Mouse (Mus musculus): ENCODE measurements at regions not wholly inside any gene's neighbourhood (a gene's known extent, or its start where the extent isn't known, plus 50 kb on each side); places are given as distances from the start of the nearest gene placed in this dataset.

DNA sequence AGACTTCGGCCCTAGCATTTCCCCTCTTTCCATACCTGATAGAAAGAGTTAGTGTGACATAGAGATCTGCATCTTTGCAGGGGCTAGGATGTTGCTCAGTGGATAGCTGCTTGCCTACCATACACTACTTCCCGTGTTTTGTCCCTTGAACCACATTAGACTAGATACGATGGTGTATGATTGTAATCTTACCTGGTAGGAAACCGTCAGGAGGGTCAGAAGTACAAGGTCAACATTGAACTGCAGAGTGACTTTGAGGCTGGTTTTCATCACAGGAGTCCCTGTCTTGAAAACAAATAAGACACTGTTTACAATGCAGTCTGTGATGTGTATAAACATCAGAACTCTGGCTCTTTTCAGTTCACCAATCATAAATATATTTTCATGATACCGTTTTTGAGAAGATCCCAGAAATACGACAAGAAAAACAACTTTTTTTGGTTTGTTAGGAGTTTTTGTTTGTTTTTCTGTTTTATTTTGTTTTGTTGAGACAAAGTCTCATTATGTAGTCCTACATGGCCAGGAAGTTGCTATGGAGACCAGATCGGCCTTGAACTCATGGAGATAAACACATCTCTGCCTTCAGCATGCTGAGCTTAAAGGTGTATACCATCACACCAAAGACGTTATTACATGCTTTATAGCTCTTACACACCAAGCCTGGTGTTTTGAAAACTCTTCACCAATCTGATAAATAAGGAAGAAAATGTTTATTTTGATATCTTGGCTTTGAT lies 81.2 kb upstream of the Dpyd start:
- Histone ChIP-seq H3K4me3 (ENCODE audit: low read depth, low read length) (no peak overlapping the region), H3K4me2 (replicated peaks; ENCODE audit: low read depth) (no peak overlapping the region), H3K27ac (replicated peaks) (no peak overlapping the region), H3K9ac (ENCODE audit: low read length) (no peak overlapping the region), H3K36me3 (ENCODE audit: control insufficient read depth, insufficient read depth, low read length) (no peaks in the 10 kb centered on the region), H3K4me1 (replicated peaks; ENCODE audit: control insufficient read depth, insufficient read depth) (no peaks in the 10 kb centered on the region), H3K9me3 (ENCODE audit: control insufficient read depth, low read length) (no peaks in the 10 kb centered on the region), H3K27me3 (ENCODE audit: control insufficient read depth, insufficient read depth, low read length) (no peaks in the 10 kb centered on the region)
- no peak for ATAC-seq (ENCODE audit: low FRiP score, low TSS enrichment)
- 63% methylated on average over 8 of the region's 8 CpGs for WGBS
- TF ChIP-seq CTCF (IDR thresholded peaks at IDR 0.05; ENCODE audit: low read depth) (no peak), EP300 (optimal IDR thresholded peaks at IDR 0.05) (no peak)
- no peak for DNase-seq (ENCODE audit: low spot score)

DNA sequence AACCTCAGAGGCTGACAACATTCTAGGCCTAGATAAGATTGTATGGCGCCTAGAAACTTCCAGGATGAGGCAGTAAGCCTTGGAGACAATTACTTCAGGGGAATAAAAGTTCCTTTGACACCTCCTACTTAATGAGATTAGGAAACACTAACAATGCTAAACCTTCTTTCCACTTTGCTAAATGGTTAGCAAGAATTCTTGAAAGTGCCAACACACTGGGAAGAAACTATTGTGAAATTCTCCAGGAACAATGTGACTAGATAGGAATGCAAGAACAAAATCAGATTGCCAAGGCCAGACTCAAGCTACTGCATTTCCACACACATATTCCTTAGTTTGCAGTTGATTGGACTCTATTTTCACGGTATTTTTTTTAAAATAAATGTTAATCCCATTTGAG lies 76.0 kb upstream of the Dpyd start:
- H3K4me3 ChIP-seq (ENCODE audit: low read depth, low read length), result no peak overlapping the region
- ATAC-seq (ENCODE audit: low FRiP score, low TSS enrichment) (no peak), DNase-seq (ENCODE audit: low spot score) (no peak)
- no peak overlapping the region for H3K4me2 ChIP-seq (replicated peaks; ENCODE audit: low read depth)
- no peak overlapping the region for H3K9ac ChIP-seq (ENCODE audit: low read length)
- WGBS, result 45% methylated on average over 2 of the region's 2 CpGs
- no peaks in the 10 kb centered on the region for H3K36me3 ChIP-seq (ENCODE audit: control insufficient read depth, insufficient read depth, low read length)
- H3K4me1 ChIP-seq (replicated peaks; ENCODE audit: control insufficient read depth, insufficient read depth), result no peaks in the 10 kb centered on the region
- H3K27me3 ChIP-seq (ENCODE audit: control insufficient read depth, insufficient read depth, low read length), result no peaks in the 10 kb centered on the region
- H3K9me3 ChIP-seq (ENCODE audit: control insufficient read depth, low read length), result no peaks in the 10 kb centered on the region
- no peak overlapping the region for H3K27ac ChIP-seq (replicated peaks)
- no peak for TF ChIP-seq EP300 (optimal IDR thresholded peaks at IDR 0.05)
- no peak for TF ChIP-seq CTCF (IDR thresholded peaks at IDR 0.05; ENCODE audit: low read depth)

GRCm38 (mm10) chr3:118487408-118487807 lies 74.5 kb upstream of the Dpyd start:
- no peak overlapping the region for H3K9ac ChIP-seq (ENCODE audit: low read length)
- H3K4me3 ChIP-seq (ENCODE audit: low read depth, low read length), result no peak overlapping the region
- no peaks in the 10 kb centered on the region for H3K27me3 ChIP-seq (ENCODE audit: control insufficient read depth, insufficient read depth, low read length)
- 57% methylated on average over 8 of the region's 8 CpGs for WGBS
- H3K4me2 ChIP-seq (replicated peaks; ENCODE audit: low read depth), result no peak overlapping the region
- ATAC-seq (ENCODE audit: low FRiP score, low TSS enrichment) (no peak), DNase-seq (ENCODE audit: low spot score) (no peak)
- H3K27ac ChIP-seq (replicated peaks), result no peak overlapping the region
- H3K36me3 ChIP-seq (ENCODE audit: control insufficient read depth, insufficient read depth, low read length), result no peaks in the 10 kb centered on the region
- no peaks in the 10 kb centered on the region for H3K4me1 ChIP-seq (replicated peaks; ENCODE audit: control insufficient read depth, insufficient read depth)
- TF ChIP-seq CTCF (IDR thresholded peaks at IDR 0.05; ENCODE audit: low read depth) (no peak), EP300 (optimal IDR thresholded peaks at IDR 0.05) (no peak)
- no peaks in the 10 kb centered on the region for H3K9me3 ChIP-seq (ENCODE audit: control insufficient read depth, low read length)

DNA sequence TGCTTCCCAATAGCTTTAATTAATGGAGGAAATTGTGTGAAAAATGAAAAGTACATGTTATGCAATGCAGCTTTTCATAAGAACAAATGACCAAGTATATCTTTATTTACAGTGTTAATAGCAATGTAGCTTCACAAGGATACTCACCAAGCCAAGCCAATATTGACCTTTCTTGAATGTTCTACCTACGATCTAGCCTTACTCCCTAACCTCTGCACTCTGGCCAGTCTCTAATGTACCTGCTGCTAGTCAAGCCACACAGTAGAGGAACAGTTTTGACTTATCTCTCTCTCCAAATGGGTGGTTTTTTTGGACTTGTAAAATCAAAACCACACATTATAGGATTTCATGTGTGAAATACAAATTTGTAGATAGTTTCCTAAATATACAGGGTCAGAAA lies 70.8 kb upstream of the Dpyd start:
- no peaks in the 10 kb centered on the region for H3K4me1 ChIP-seq (replicated peaks; ENCODE audit: control insufficient read depth, insufficient read depth)
- H3K4me3 ChIP-seq (ENCODE audit: low read depth, low read length), result no peak overlapping the region
- H3K4me2 ChIP-seq (replicated peaks; ENCODE audit: low read depth), result no peak overlapping the region
- 79% methylated on average over 1 of the region's 1 CpGs for WGBS
- no peaks in the 10 kb centered on the region for H3K9me3 ChIP-seq (ENCODE audit: control insufficient read depth, low read length)
- no peak overlapping the region for H3K9ac ChIP-seq (ENCODE audit: low read length)
- DNase-seq (ENCODE audit: low spot score) (no peak), ATAC-seq (ENCODE audit: low FRiP score, low TSS enrichment) (no peak)
- TF ChIP-seq CTCF (IDR thresholded peaks at IDR 0.05; ENCODE audit: low read depth) (no peak), EP300 (optimal IDR thresholded peaks at IDR 0.05) (no peak)
- H3K27ac ChIP-seq (replicated peaks), result no peak overlapping the region
- H3K36me3 ChIP-seq (ENCODE audit: control insufficient read depth, insufficient read depth, low read length), result no peaks in the 10 kb centered on the region
- H3K27me3 ChIP-seq (ENCODE audit: control insufficient read depth, insufficient read depth, low read length), result no peaks in the 10 kb centered on the region

DNA sequence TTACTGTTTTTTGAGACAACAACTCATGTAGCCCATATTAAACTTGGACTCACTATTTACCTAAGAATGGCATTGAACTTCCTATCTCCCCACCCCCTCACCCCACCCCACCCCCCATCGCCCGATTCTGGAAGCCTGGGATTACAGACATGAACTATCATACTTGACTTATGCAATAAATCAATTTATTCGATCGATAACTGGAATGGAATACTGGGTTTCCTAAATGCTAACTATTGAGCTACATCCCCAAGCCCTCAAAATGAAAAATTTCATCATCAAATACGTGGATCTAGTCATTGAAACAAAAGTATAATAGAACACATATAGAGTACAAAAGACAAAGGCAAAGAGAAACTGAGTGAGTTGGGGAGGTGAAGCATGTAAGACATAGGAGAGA lies 70.1 kb upstream of the Dpyd start:
- DNase-seq (ENCODE audit: low spot score), result no peak
- no peak overlapping the region for H3K9ac ChIP-seq (ENCODE audit: low read length)
- H3K4me3 ChIP-seq (ENCODE audit: low read depth, low read length), result no peak overlapping the region
- no peaks in the 10 kb centered on the region for H3K36me3 ChIP-seq (ENCODE audit: control insufficient read depth, insufficient read depth, low read length)
- no peaks in the 10 kb centered on the region for H3K27me3 ChIP-seq (ENCODE audit: control insufficient read depth, insufficient read depth, low read length)
- no peaks in the 10 kb centered on the region for H3K4me1 ChIP-seq (replicated peaks; ENCODE audit: control insufficient read depth, insufficient read depth)
- 91% methylated on average over 5 of the region's 5 CpGs for WGBS
- no peak for ATAC-seq (ENCODE audit: low FRiP score, low TSS enrichment)
- TF ChIP-seq EP300 (optimal IDR thresholded peaks at IDR 0.05) (no peak), CTCF (IDR thresholded peaks at IDR 0.05; ENCODE audit: low read depth) (no peak)
- no peak overlapping the region for H3K4me2 ChIP-seq (replicated peaks; ENCODE audit: low read depth)
- no peak overlapping the region for H3K27ac ChIP-seq (replicated peaks)
- H3K9me3 ChIP-seq (ENCODE audit: control insufficient read depth, low read length), result no peaks in the 10 kb centered on the region

DNA sequence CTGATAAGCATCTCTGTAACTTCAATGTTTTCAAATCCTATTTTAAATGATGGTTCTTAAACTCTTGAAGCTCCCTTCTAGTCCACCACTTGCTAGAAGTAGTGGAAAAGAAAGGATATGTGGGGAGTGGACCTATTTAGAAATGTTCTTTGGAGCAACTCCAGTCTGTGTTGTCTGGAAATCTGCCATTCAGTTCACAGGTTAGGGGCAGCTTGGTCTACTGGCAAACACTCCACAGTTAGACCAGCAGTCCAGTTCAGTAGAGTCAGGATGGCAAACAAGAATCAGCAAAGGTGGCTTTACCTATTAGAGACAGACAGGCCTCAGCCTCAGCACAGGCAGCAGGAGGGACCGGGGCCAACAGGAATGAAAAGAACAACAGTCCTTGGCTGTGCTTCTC lies 67.3 kb upstream of the Dpyd start:
- DNase-seq (ENCODE audit: low spot score) (no peak), ATAC-seq (ENCODE audit: low FRiP score, low TSS enrichment) (no peak)
- no peak overlapping the region for H3K9ac ChIP-seq (ENCODE audit: low read length)
- no peak overlapping the region for H3K4me2 ChIP-seq (replicated peaks; ENCODE audit: low read depth)
- H3K4me1 ChIP-seq (replicated peaks; ENCODE audit: control insufficient read depth, insufficient read depth), result no peaks in the 10 kb centered on the region
- H3K4me3 ChIP-seq (ENCODE audit: low read depth, low read length), result no peak overlapping the region
- H3K36me3 ChIP-seq (ENCODE audit: control insufficient read depth, insufficient read depth, low read length), result no peaks in the 10 kb centered on the region
- TF ChIP-seq EP300 (optimal IDR thresholded peaks at IDR 0.05) (no peak), CTCF (IDR thresholded peaks at IDR 0.05; ENCODE audit: low read depth) (no peak)
- H3K9me3 ChIP-seq (ENCODE audit: control insufficient read depth, low read length), result no peaks in the 10 kb centered on the region
- H3K27me3 ChIP-seq (ENCODE audit: control insufficient read depth, insufficient read depth, low read length), result no peaks in the 10 kb centered on the region
- no peak overlapping the region for H3K27ac ChIP-seq (replicated peaks)
- WGBS, result 76% methylated on average over 1 of the region's 1 CpGs

Data from stomach, postnatal 0 days (tissue).